Mouse (Mus musculus): Measurements from ENCODE around the gene Trmt13.

Gene Trmt13

GRCm38 (mm10) chr3:116542532-116542931 lies 71.9 kb downstream of the Trmt13 start:
- CTCF ChIA-PET, result interaction anchor here (0.6 kb wide), 1 partner anchor 49 kb away, joined by 5 read pairs; no protein-coding TSS in a partner anchor

GRCm38 (mm10) chr3:116542070-116542469 lies 72.3 kb downstream of the Trmt13 start:
- CTCF ChIA-PET, result interaction anchor here (0.6 kb wide), 1 partner anchor 49 kb away, joined by 5 read pairs; no protein-coding TSS in a partner anchor

DNA sequence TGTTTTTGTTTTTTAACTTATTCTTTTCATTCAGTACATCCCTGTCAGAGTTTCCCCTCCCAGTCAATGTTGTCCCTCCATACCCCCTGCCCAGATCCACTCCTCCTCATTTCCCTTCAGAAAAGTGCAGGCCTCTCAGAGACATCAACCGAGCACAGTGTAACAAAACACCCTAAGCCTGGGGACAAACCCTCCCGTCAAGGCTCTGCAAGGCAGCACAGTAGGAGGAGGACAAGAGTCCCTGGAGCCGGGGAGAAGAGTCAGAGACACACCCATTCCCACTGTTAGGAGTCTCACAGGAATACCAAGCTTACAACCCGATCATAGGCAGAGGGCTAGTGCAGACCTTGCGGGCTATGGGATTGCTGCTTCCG lies 77.2 kb downstream of the Trmt13 start:
- CTCF ChIA-PET, result interaction anchor here (0.6 kb wide), 1 partner anchor 204 kb away, joined by 4 read pairs; no protein-coding TSS in a partner anchor

GRCm38 (mm10) chr3:116536428-116537199 lies 77.8 kb downstream of the Trmt13 start:
- CTCF ChIA-PET, result interaction anchor here (0.6 kb wide), 2 partner anchors 186 to 203 kb away, joined by 4 to 14 read pairs; no protein-coding TSS in a partner anchor
